8 mouse cellular contexts compared by ENCODE assay signal in the genomic region with DNA sequence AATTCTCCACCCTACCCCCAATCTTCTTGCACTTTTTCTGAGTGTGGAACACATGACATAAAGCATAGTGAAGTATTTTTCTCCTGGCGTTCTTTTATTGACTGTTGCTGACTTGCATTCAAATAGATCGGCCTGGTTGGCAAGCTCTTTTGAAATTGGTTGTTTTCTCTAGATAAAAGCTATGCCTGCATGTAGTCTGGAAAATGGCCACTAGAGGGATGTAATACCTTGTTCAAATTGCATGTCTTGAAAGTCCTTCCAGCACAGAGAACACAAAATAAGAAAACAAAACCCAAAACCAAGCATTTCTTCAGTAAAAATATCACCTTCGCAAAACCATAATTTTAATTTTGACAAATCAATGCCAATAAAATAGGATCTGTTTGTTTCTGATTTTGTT.
DNase-seq lines count a peak whose midpoint lies in the region; ATAC-seq lines count a peak whose summit lies in the region.

No protein-coding gene starts in this region.

- intact Hi-C loops in heart, postnatal 10 days (cut with DNase I) = loop anchor here (1.0 kb wide), 2 partner anchors 142 to 280 kb away; no protein-coding TSS in a partner anchor
- intact Hi-C loops in left cerebral cortex, postnatal 4 days (cut with DNase I) = loop anchor here (5.0 kb wide), 1 partner anchor 280 kb away; no protein-coding TSS in a partner anchor

- H3K4me2 ChIP-seq in heart, embryonic 12.5 days = no peak overlapping the region

- no peak overlapping the region for H3K27ac ChIP-seq in heart, embryonic 12.5 days (ENCODE audit: poor library complexity, severe bottlenecking)

- no peak overlapping the region for H3K4me3 ChIP-seq in heart, embryonic 12.5 days

- no peak overlapping the region for H3K9ac ChIP-seq in heart, embryonic 12.5 days

- no peak for ATAC-seq in heart, embryonic 12.5 days (ENCODE audit: insufficient number of reproducible peaks, low FRiP score)
- ATAC-seq in common myeloid progenitor, adult 5-6 weeks (replicated peaks; ENCODE audit: low read depth, poor library complexity, severe bottlenecking) = peak; percentile 72; the same call in 1 of the 2 replicates
- ATAC-seq in megakaryocyte, adult 5-6 weeks (ENCODE audit: poor library complexity, severe bottlenecking) = no peak

- peaks cover 37% of the 10 kb centered on the region for H3K36me3 ChIP-seq in heart, embryonic 12.5 days

- 50% methylated on average over 3 of the region's 3 CpGs for WGBS in heart, embryonic 12.5 days

- H3K9me3 ChIP-seq in heart, embryonic 12.5 days (replicated peaks) = no peaks in the 10 kb centered on the region

- H3K27me3 ChIP-seq in heart, embryonic 12.5 days (replicated peaks) = no peaks in the 10 kb centered on the region

- DNase-seq in heart, postnatal 10 days = peak; percentile 43 to 74
- DNase-seq in urinary bladder, postnatal 14 days (ENCODE audit: low spot score) = peak; percentile 23
- DNase-seq in urinary bladder, postnatal 10 days (ENCODE audit: low spot score) = no peak
- peak; percentile 43 for DNase-seq in left cerebral cortex, postnatal 4 days
- peak; percentile 34 for DNase-seq in thymus, postnatal 14 days

- H3K4me1 ChIP-seq in heart, embryonic 12.5 days (replicated peaks) = peaks cover 23% of the 10 kb centered on the region
